Mouse (Mus musculus) megakaryocyte-erythroid progenitor cell, adult 5-6 weeks (primary cell): ENCODE measurements around the gene Prdm12. TPM values are rescaled to one million over a fixed set of nuclear protein-coding genes. Genes with fewer than 3 reads are reported as not detected.

Experiments
- ATAC-seq: replicated peaks from 2 replicates; pipeline ENCODE4 v1.8.0; 2016; ENCODE audit warnings: mild to moderate bottlenecking, inconsistent platforms; ENCODE audit not compliant: severe bottlenecking, poor library complexity, low FRiP score, low TSS enrichment
- total RNA-seq, 2 experiments: library from RNA; stranded (forward) in 1 of 2; stranded (reverse) in 1 of 2; fragments of 200-1000, 215-1000 nt in 1 of 2; fragments of >200 nt in 1 of 2; fragmentation: Nextera tagmentation in 1 of 2; gene quantifications; 2 replicates each; pipeline ENCODE4 v1.2.3; 2014 to 2017

Gene Prdm12
- total RNA-seq (2014; fragmentation: Nextera tagmentation) (not detected in 2 replicates), total RNA-seq (2017) (not detected in 2 replicates)

DNA sequence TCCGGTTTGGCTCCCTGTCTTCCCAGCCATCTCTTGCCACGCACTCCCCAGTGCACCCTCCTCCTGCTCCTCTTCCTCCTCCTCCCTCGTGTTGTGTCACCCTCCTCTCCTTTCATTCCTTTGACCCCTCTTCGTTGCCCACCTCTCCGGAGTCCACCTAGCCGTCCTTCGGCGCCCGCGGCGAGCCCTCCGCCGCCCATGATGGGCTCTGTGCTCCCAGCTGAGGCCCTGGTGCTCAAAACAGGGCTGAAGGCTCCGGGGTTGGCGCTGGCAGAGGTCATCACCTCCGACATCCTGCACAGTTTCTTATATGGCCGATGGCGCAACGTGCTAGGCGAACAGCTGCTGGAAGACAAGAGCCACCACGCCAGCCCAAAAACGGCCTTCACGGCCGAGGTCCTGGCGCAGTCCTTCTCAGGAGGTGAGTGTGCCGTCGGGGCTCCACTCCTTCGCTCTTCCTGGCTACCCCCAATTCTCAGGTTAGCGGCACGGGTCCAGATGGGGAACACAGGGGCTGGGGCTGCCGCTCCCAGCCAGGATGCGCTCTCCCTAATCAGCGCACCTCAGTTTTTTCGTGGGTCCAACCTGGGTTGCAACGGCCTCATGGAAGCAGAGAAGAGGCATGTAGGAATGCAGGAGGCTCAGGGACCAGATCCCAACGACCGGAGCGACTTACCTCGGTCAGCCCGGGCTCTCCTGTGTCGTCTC is at the start of gene Prdm12:
Gene Prdm12, plus strand, starts transcription at position 137 of the 708 bp plus-strand sequence.
- ATAC-seq: no peak

DNA sequence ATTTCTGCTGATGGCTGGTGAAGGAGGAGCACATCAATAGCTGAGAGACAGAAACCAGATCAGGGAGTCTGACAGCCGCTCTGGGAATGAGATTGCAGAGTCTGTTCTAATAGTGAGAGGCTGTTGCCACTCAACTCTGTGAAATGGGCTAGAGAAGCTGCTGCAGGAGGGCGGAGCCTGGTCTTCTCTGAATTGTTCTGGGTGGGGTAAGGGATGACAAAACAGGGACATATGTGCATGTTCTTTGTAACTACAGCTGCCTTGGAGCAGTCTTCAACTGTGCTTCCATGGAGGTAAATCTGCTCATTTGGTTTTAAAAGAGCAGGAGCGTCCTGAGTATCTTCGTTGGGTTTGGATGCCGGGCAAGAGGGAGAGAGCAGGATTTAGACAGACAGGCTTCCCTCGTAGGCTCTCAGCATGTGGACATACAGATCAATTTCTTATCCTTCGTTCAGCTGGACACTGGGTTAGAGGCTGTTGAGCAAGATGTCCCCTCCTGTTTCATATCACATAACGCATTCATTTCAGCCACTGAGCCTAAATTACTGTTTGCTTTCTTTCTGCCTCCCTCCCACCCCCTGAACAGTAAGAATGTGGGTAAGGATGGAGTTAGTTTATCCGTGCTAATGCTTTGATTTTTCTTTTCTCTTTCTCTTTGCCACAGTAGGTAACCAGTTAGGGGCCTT is 47.9 kb upstream of the Prdm12 start:
- ATAC-seq: no peak

DNA sequence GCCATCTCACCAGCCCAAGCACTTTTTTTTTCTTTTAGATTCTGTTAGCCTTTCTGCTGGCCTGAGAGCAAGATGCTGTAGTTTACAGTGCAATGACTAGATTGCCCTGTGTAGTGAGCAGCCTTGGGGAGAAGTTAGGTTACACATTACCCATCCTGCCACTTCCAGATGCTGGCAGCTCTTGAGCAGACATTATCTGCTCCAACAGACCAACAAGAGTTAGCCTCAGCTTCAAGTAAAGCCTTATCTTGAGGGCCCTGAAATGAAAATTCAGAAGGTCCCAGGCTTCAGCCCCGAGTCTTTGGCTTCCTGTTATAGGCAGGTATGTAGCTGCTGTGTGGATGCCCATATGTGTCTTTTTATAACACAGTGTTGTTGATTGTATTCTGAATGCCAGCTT is 32.3 kb upstream of the Prdm12 start:
- ATAC-seq: peak; percentile 94

DNA sequence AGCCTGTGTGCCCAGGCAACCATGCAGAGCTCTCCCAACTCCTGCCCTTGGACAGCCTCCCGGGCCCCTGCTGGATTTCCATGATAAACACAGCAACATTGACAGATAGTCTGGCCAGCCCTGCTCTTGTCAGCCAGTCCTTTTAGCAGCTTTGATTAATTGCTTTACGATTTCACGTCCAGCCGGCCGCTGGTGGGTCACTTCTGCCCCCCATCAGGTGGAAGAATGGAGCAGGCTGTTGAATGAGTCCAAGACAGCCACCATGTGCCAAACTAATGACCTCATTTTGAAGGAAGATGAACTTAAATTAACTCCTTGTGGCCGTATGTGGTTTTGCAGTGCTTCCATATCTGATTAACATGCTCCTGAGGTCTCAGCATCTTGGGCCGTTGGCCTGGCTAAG is 30.0 kb upstream of the Prdm12 start:
- peak; percentile 32; the same call in 1 of the 2 replicates for ATAC-seq

DNA sequence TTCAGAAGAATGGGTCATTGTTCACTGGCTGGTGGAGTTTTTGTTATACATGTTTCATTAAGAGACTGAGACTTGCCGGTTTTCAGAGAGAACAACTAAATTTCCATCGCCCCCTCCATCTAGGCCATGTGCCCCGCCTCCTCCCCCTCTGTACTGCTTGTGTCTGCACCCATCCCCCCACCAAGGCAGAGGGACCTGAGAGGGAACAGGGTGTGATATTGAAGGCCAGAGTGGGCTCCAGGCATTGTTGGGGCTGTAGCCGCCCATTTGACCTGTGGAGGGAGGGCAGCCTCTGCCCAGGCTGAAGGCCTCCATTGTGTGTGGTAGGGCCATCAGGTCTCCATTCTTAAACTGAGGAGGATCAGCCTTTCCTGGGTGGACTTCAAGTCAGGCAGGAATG is 28.9 kb upstream of the Prdm12 start:
- ATAC-seq: no peak

DNA sequence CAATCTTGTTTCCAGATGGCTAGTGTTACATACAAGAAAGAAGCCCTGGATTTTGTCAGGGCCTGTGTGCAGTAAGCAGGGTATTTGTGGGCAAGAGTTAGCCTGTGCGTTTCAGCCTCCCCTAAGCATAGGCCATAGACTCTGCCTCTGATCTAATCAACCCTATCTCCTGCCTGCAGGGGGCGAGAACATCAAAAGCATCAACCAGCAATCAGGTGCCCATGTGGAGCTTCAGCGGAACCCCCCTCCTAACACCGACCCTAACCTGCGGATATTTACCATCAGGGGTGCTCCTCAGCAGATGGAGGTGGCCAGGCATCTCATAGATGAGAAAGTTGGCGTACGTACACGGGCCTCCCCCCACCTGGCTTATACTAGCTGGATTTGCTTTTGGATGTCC is 28.4 kb upstream of the Prdm12 start:
- no peak for ATAC-seq

DNA sequence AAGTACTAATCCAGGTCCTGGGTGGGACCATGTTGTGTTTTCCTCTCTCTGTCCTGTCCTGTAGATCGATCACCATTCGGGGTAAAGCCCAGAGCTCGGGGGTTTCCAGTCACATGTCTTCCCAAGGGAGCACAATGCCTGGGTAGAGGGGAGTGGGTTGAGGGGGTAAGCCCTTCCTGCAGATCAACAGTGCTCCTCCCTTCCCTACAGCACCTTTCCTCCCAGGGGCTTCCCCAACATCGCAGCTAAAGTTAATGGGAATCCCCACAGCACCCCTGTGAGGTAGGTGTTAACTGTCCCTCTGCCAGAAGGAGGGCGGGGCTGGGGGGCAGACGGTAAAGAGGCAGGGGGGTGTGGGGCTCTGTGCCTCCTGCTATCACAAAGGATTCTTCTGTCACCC is 27.2 kb upstream of the Prdm12 start:
- no peak for ATAC-seq

DNA sequence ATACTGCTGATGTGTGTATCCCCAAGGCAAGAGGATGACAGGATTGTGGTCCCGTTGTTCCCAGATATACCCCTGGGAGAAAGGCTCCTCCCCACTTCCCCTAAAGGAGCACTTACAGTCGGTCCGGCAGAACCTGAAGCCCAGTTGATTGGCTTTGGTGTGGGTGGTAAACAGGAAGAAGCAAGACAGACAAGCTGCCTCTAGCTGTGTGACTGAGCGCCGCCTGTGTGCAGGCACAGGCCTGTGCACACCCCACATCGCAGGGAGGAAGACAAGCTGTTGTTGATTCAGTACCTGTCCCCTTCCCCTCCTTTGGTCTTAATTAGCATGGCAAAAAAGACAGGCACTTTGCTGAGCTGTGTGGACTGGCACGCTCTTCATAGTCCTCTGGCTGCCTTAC is 26.1 kb upstream of the Prdm12 start:
- no peak for ATAC-seq

DNA sequence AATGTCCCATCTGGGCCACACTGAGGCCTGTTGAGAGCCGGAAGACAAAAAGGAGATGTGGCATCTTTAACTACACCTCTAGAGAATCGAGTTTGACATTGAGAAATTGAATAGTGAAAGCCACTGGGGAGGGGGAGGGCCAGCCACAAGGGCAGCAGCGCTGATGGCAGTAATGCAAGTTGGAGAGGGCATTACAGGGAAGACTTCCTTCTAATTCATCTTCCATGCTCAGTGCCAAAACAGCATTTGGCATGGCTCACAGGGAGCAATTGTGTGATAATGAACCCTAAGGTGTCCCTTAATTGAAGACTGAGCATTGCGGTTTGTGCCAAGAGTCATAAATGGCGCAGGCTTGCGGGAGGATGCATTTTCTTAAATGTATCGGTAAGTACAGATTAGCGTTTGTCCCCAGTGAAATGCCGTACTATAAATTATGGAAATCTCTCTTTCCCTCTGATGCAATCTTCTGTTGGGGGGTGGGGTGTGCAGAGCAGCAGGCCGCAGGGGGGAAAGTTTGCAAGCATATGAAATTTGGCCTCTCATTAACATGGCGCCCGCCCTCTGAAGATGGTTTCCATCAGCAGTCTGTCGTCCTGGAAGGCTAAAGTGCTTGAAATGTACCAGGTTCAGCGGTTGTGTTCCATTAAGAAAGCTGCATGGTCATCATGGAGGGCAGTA is 21.2 kb upstream of the Prdm12 start:
- ATAC-seq: no peak

DNA sequence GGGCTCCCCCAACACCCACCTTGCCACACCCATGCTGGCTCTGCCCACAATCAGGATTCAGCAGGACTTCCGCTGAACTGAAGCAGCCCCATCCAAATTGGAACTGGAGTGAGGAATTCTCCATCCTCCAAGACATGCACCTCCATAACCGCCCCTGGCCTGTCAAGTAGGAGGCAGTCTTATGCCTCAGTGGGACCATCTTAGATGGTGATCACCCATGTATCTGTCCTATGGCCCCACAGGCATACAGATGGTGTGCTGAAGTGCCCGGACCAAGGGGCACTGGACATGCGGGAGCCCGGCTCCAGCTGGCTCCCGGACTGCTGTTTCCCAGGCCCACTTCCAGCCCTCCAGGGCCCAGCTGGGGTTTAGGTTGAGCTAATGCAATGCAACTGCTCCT is 20.6 kb upstream of the Prdm12 start:
- no peak for ATAC-seq

DNA sequence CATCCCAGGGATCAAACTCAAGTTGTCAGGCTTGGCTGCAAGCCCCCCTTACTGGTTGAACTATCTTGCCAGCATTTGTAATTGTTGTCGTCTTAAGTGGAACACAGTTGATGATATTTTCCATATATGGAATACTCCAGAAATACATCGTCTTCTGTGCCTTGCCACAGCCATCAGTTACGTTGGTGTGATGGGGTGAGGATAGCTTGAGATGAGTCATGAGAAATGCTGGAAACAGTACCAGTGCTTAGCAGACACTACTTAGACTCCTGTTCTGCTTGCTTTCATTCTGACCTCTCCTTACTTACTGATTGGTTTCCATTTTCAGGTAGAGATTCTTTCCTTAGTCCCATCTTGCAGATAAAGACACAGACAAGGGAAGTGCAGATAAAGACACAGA is 6.3 kb upstream of the Prdm12 start:
- ATAC-seq: no peak

DNA sequence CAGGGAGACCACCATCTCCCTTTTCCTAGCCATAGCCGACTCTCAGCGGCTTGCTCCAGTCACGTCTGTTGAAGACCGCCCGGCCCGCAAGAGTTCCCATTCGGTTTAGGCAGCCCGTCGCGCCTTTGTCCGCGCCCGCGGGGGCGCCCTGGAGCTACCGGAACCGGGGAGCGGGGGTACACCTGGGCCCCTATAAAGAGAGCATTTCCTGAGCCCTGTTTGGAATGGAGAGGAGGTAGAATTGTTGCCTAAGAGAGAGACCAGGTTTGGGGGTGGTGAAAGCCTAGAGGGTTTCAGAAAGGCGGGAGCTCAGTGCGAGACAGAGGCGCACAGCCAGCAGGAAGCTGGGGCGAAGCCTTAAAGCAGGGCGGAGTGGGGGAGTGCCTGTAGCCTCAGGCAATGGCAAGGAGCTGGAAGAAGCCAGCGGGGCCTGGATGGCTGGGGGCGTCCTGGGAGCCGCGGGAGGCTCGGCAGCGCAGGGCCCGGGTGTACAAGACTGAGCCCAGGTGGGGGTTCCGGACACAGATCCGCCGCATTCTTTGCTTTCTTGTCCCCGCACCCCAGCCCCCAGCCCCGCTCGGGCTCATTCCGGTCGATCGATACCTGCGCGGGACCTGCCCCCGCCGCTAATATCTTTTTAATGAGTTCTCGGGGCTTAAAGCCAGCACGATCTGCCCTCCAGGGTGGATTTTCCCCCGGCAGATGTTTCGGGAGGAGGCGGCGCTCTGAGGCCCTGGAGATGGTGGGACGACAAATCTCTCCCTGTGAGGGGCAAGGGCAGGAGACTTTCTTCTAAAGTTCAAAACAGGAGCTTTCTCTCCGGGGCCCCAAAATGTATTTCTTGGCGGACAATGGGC is 4.3 kb upstream of the Prdm12 start:
- ATAC-seq: no peak

DNA sequence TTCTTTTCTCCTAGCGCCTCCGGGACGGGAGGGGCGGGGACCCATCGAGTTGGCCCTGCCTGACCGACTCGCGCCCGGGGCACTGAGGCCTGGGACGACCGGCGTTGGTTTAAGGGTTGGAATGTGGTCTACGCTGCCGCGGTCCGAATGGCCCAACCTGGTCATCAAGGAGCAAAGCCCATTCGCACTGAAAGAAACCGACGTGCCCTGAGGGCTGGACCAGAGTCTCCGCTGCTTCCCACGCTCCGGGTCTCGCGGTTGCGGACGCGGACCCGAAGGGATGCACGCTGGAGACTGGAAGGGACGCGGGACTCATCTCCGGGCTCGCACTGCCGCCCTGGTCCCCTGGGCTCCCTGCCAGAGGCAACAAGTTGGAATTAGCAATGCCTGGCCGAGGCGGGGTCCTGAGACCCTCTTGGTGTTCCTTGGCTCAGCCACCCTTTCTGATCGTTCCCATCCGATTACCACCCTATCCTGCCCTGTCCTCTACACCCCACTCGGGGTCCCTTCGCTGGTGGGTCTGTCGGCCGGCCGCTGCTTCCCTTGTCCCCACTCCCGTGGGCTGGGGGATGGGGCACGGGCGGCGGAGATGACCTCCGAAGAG is 3.6 kb upstream of the Prdm12 start:
- no peak for ATAC-seq

DNA sequence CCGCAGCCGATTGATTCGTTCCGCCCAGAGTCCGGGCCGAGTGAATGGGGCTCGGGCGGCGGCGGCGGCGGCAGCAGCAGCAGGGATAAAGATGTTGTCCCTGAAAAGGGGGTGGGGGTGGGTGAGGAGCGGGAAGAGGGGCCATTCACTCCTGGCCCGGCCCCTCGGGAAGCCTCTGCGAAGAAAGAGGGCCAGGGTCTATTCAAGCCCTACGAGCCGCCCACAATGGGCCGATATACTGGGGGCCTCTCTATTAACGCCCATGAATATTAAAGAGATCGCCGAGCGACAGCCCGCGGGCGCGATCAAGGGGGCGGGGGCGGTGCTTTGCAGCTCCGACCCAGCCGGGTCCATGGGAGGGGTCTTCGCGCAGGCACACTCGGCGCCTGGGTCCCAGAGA is 3.1 kb upstream of the Prdm12 start:
- no peak for ATAC-seq

DNA sequence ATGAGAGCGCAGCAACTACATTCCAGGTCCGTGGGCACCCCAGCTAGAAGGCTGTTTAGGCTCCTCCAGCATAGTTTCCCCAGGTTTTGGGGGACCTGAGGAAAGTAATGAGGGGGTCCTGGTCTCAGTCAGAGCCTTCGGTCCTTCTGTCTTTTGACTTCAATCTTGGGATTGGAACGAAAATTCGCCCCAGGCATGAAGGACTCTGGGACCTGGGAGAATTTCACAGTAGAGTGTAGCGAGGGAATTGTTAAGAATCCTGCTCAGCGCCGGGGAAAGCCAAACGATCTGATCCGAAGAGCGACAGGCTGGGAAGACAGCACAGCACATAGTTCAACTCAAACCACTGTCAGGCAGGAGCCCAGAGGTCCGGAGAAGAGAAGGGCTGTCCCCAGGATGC is 2.5 kb upstream of the Prdm12 start:
- ATAC-seq: no peak

DNA sequence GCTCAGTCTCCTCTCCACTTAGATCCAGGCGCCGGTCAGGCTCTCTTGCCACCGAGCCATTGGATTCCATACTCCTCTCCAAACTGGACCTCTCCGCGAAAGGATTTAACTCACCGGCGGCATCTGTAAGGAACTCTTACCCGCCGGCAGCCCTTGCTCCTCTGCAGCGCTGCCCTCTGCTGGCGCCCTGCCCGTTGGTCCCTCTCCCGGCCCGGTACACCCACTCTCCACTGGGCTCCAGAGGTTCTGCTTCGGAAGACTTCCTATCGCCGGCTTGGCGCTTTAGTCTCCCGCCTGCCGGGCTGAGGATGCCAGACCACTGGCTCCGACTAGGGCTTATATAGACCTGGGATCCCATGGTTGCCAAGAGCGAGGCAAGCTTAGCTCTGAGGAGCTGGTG is 2.0 kb upstream of the Prdm12 start:
- no peak for ATAC-seq

DNA sequence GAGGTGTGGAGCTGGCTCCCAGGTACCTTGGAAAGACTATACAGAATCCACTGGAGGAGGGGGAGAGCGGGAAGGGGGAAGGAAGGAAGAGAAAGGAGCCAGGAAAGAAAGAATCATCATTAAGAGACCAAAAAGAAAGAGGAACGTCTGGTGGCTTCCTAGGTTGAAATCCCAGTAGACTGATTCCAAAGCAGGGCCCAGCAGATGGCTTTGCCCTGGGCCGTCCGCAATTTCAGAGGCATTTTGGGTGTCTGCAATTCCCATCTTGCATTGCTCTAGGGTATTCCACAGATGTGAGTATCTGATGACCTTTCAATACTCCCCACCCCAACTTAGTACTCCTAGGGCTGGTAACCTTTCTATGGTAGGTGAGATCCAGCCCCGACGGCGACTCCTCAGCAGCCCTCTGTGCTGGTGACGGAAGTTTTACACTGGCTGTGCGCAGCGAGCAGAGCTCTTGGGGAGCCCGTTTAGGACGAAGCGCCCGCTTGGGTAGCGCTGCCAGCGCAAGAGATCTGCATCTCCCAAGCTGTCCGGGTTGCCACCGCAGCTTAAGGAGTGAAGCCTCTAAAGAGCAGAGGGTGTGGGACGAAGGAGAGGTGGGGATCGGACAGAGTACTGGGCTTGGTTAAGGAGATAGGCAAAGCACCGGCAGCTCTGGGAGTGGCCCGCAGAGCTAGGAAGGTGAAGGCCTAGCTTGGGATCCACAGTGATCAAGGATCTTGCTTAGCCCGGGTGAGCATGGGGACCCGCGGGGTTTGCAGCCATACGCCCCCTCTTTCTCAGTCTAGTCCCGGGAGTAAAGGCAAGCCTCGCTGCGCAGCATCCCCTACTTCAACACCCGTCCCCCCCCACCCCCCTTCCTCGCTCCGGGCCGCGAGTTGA is 1.0 kb upstream of the Prdm12 start:
- no peak for ATAC-seq

DNA sequence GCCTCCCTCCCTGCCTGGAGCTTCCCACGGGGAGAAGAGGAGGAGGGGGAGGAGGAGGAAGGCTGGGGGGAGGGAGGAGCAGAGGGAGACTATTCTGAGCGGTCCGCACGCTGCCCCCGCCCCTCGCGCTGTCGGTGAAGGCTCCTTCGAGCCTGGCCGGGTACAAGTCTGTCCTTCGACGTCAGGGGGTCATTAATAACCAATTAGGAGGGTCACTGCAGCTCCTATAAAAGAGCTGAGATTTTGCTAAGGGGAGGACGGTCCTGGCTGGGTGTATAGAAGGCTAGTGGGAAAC is 424 bp upstream of the Prdm12 start:
- no peak for ATAC-seq
